Mouse (Mus musculus) midbrain, embryonic 14.5 days (tissue): ENCODE measurements at regions not wholly inside any gene's neighbourhood (a gene's known extent, or its start where the extent isn't known, plus 50 kb on each side); places are given as distances from the start of the nearest gene placed in this dataset.

ENCODE experiments used
- ATAC-seq: fragments of 200-750 bp; cut with Nextera tagmentation; 2 replicates; pipeline ENCODE4 v1.8.0; 2017; ENCODE audit warnings: moderate number of reproducible peaks, moderate library complexity; ENCODE audit not compliant: low FRiP score, low TSS enrichment
- DNase-seq: peaks from one replicate; pipeline ENCODE4 v3.0.0-alpha.2; 2015
- H3K27ac ChIP-seq: fragments of 300-500 bp; sonication (generic); replicated peaks from 2 replicates; pipeline ENCODE4 v1.5.1; 2014; ENCODE audit warnings: mild to moderate bottlenecking, low read depth, low read length, moderate library complexity
- H3K27me3 ChIP-seq: fragments of 300-500 bp; sonication (generic); 2 replicates; pipeline ENCODE4 v1.6.1; 2014; ENCODE audit warnings: low read length, control low read depth, mixed read lengths; ENCODE audit not compliant: control insufficient read depth, insufficient read depth
- H3K36me3 ChIP-seq: fragments of 300-500 bp; sonication (generic); 2 replicates; pipeline ENCODE4 v1.6.1; 2014; ENCODE audit warnings: low read length, control low read depth; ENCODE audit not compliant: control insufficient read depth, insufficient read depth
- H3K4me1 ChIP-seq: fragments of 300-500 bp; sonication (generic); 2 replicates; pipeline ENCODE4 v1.6.1; 2014; ENCODE audit warnings: mild to moderate bottlenecking, antibody characterized with exemption, low read length, control low read depth; ENCODE audit not compliant: control insufficient read depth, insufficient read depth
- H3K4me2 ChIP-seq: fragments of 300-500 bp; sonication (generic); 2 replicates; pipeline ENCODE4 v1.6.1; 2014; ENCODE audit warnings: mild to moderate bottlenecking, low read length, moderate library complexity
- H3K4me3 ChIP-seq: fragments of 300-500 bp; sonication (generic); replicated peaks from 2 replicates; pipeline ENCODE4 v1.5.1; 2014; ENCODE audit warnings: low read depth, low read length
- H3K9ac ChIP-seq: fragments of 300-500 bp; sonication (generic); replicated peaks from 2 replicates; pipeline ENCODE4 v1.6.1; 2014; ENCODE audit warnings: mild to moderate bottlenecking, low read length, moderate library complexity
- H3K9me3 ChIP-seq: fragments of 300-500 bp; sonication (generic); 2 replicates; pipeline ENCODE4 v1.6.1; 2016; ENCODE audit warnings: low read length, control low read depth, mixed read lengths; ENCODE audit not compliant: control insufficient read depth
- WGBS: fragments of 180-500 bp; shearing (Covaris S2); extraction: QIAGEN DNeasy Blood & Tissue Kit; methylation state at CpG from one replicate; pipeline ENCODE4 v1.1.7; 2014; 5-methylcytosine and 5-hydroxymethylcytosine counted together

DNA sequence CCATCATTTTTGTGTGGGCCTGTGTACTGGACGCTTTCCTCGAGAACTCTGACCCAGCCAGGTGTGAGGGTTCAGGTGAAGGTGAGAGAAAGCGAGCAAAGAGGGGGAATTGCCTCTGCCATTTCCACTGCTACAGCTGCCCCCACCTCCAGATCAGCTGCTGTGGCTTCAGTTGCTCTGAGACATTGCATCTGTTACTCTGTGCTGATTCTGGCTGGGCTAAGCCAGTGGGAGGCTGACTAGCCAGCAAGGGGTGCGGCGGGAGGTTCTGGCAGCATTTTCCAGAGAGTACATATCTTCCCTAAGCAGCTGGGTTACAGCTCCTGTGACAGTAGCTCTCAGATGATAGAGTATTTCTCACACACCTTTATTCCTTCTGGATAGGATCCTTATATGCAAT is 712.7 kb upstream of the Cdh18 start:
- Histone ChIP-seq H3K4me2 (no peak overlapping the region), H3K9ac (no peak overlapping the region), H3K9me3 (no peaks in the 10 kb centered on the region), H3K4me1 (no peaks in the 10 kb centered on the region), H3K4me3 (no peak overlapping the region), H3K27me3 (no peaks in the 10 kb centered on the region), H3K27ac (no peak overlapping the region), H3K36me3 (no peaks in the 10 kb centered on the region)
- ATAC-seq (no peak), DNase-seq (no peak)
- WGBS = 92% methylated on average over 5 of the region's 5 CpGs

DNA sequence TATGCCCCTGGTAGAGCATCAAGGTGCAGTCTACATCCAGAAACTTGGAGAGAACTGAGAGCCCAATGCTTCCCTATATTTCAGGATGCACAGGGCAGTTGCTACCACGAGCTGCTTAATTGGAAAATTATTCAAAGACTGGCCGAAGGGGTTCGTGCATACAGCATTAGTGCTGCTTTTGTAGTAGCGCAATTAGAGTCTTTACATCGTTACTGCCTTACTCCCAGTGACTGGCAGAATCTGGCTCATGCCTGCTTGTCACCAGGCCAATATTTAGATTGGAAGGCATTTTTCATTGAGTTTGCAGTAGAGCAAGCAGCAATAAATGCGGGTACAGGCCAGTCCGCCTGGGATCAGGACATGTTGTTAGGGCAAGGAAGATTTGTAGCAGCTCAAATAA is 690.3 kb upstream of the Cdh18 start:
- Histone ChIP-seq H3K27ac (no peak overlapping the region), H3K9me3 (0 out of 2 replicates have a peak, but pooled peaks cover 4% of the 10 kb centered on the region), H3K4me2 (no peak overlapping the region), H3K4me1 (no peaks in the 10 kb centered on the region), H3K4me3 (no peak overlapping the region), H3K9ac (no peak overlapping the region), H3K27me3 (no peaks in the 10 kb centered on the region), H3K36me3 (no peaks in the 10 kb centered on the region)
- 87% methylated on average over 7 of the region's 7 CpGs for WGBS
- DNase-seq = no peak
- ATAC-seq = no peak

DNA sequence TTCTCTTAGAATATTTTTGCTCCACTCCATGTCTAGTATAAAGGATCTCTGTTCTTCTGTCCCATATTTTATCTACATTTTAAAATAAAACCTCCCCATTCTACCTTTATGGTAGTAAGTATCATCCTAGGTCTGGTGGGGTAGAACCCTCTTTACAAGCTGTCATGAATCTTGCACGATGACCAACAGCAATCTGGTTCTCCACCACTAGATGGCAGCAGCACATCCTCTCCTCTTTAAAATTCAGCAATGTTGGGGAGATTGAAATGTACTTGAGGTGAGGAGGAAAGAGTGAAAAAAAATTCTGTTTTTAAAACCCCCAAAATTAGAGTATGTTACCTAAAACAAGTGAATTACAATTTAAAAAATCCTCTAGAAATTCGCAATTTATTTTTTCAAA is 663.6 kb upstream of the Cdh18 start:
- Histone ChIP-seq H3K36me3 (no peaks in the 10 kb centered on the region), H3K9ac (no peak overlapping the region), H3K9me3 (no peaks in the 10 kb centered on the region), H3K27ac (no peak overlapping the region), H3K4me2 (no peak overlapping the region), H3K4me3 (no peak overlapping the region), H3K27me3 (no peaks in the 10 kb centered on the region), H3K4me1 (no peaks in the 10 kb centered on the region)
- DNase-seq (peak; percentile 85), ATAC-seq (peak; percentile 11; the same call in 1 of the 2 replicates)
- 37% methylated on average over 2 of the region's 2 CpGs for WGBS
